Mouse (Mus musculus): ENCODE results near the gene Vmn1r59. TPM values are rescaled to one million over a fixed set of nuclear protein-coding genes. Genes with fewer than 3 reads are reported as not detected.

The Vmn1r59 gene
- not detected in 2 replicates for polyA plus RNA-seq (2012; ENCODE audit: low replicate concordance)

GRCm38 (mm10) chr7:5456674-5457073 lies at the start of gene Vmn1r59:
Gene Vmn1r59 (minus strand): TSS chr7:5456774.

DNA sequence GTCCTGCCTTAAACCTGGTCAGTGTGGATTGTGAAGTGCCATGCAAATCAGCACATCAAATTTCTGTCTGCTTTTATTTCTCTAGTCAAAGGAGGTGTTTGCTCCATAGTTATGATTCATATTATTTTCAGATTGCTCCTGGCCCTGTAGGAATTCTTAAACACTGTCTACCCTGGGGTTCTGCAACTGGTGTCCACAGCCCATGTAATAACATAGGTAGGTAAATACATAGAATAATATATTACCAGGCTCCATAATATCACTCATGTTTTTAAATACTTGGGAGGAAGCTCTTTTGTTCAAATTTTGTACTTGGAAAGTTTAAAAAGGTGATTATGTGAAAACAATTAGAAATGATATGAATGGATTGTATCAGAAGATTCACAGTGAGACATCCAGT lies 37.3 kb upstream of the Vmn1r59 start, which contains the start of gene Vmn2r28:
Gene Vmn2r28 (minus strand): TSS at position 101 of the 400 bp plus-strand sequence.

GRCm38 (mm10) chr7:5413296-5413695 lies 43.3 kb downstream of the Vmn1r59 start, which contains the start of gene Vmn1r58:
Gene Vmn1r58 (minus strand): TSS chr7:5413396.

Other genes starting within 250 kb of the Vmn1r59 start
- gene Vmn1r57, start 238.3 kb downstream of the Vmn1r59 start, polyA plus RNA-seq (2012; ENCODE audit: low replicate concordance) = not detected in 2 replicates
- not detected in 2 replicates for gene Gm5065, start 106.2 kb downstream of the Vmn1r59 start, polyA plus RNA-seq (2012; ENCODE audit: low replicate concordance)
- not detected in 2 replicates for gene Nlrp2, start 105.7 kb downstream of the Vmn1r59 start, polyA plus RNA-seq (2012; ENCODE audit: low replicate concordance)
- gene Vmn1r58, start 43.4 kb downstream of the Vmn1r59 start, polyA plus RNA-seq (2012; ENCODE audit: low replicate concordance) = not detected in 2 replicates
- gene Vmn2r28, start 37.2 kb upstream of the Vmn1r59 start, polyA plus RNA-seq (2012; ENCODE audit: low replicate concordance) = not detected in 2 replicates
- not detected in 2 replicates for gene Vmn1r60, start 90.5 kb upstream of the Vmn1r59 start, polyA plus RNA-seq (2012; ENCODE audit: low replicate concordance)
- not detected in 2 replicates for gene Vmn1r61, start 156.5 kb upstream of the Vmn1r59 start, polyA plus RNA-seq (2012; ENCODE audit: low replicate concordance)
- not detected in 2 replicates for gene Vmn1r62, start 216.9 kb upstream of the Vmn1r59 start, polyA plus RNA-seq (2012; ENCODE audit: low replicate concordance)